Mouse (Mus musculus) C2C12 (cell line): ENCODE measurements around the gene Sh3rf3. TPM values are rescaled to one million over a fixed set of nuclear protein-coding genes. Genes with fewer than 3 reads are reported as not detected.

Experiments used
- H3K27me3 ChIP-seq: one replicate; pipeline ENCODE4 v1.6.1; 2011; ENCODE audit not compliant: control insufficient read depth, insufficient read depth, insufficient read length
- H3K36me3 ChIP-seq: one replicate; pipeline ENCODE4 v1.6.1; 2011; ENCODE audit not compliant: control insufficient read depth, insufficient read depth
- H3K4me3 ChIP-seq: one replicate; pipeline ENCODE4 v1.5.1; 2011; ENCODE audit warnings: mild to moderate bottlenecking, control low read depth; ENCODE audit not compliant: poor library complexity, insufficient read depth, severe bottlenecking
- H3K79me2 ChIP-seq: one replicate; pipeline ENCODE4 v1.6.1; 2011; ENCODE audit not compliant: control insufficient read depth, insufficient read depth
- H3K79me3 ChIP-seq: one replicate; pipeline ENCODE4 v1.6.1; 2011; ENCODE audit warnings: low read depth, control low read depth
- H3ac ChIP-seq: one replicate; pipeline ENCODE3; 2011; ENCODE audit warnings: low read depth; ENCODE audit not compliant: control insufficient read depth, insufficient read length
- CEBPB ChIP-seq: IDR thresholded peaks from one replicate; pipeline ENCODE4 v1.6.1; 2011; ENCODE audit warnings: low read depth, mild to moderate bottlenecking, control low read depth, moderate library complexity
- CTCF ChIP-seq: IDR thresholded peaks from one replicate; pipeline ENCODE4 v1.5.1; 2011; ENCODE audit not compliant: control insufficient read depth, insufficient read depth, insufficient read length
- FOSL1 ChIP-seq: IDR thresholded peaks from one replicate; pipeline ENCODE4 v1.8.0; 2011; ENCODE audit warnings: mild to moderate bottlenecking, low read length; ENCODE audit not compliant: poor library complexity, insufficient read depth, severe bottlenecking
- MAX ChIP-seq: IDR thresholded peaks from one replicate; pipeline ENCODE4 v1.6.1; 2011; ENCODE audit warnings: mild to moderate bottlenecking, control low read depth
- MYOD1 ChIP-seq: IDR thresholded peaks from one replicate; pipeline ENCODE4 v1.6.1; 2011; ENCODE audit warnings: low read depth; ENCODE audit not compliant: control insufficient read depth, insufficient read length
- MYOG ChIP-seq: IDR thresholded peaks from one replicate; pipeline ENCODE4 v1.6.1; 2011; ENCODE audit not compliant: control insufficient read depth, insufficient read length; ENCODE audit errors: extremely low read depth
- USF1 ChIP-seq: IDR thresholded peaks from one replicate; pipeline ENCODE4 v1.6.1; 2011; ENCODE audit warnings: low read depth, mild to moderate bottlenecking, control low read depth, moderate library complexity
- polyA plus RNA-seq: library from polyadenylated mRNA; unstranded; fragments of >200 nt; fragmentation: generic; extraction: Trizol; gene quantifications from one replicate; pipeline ENCODE4 v1.2.1, GENCODE M21; 2012; ENCODE audit warnings: missing spikeins

The Sh3rf3 gene
- polyA plus RNA-seq, 1 experiment = 0.14 TPM

DNA sequence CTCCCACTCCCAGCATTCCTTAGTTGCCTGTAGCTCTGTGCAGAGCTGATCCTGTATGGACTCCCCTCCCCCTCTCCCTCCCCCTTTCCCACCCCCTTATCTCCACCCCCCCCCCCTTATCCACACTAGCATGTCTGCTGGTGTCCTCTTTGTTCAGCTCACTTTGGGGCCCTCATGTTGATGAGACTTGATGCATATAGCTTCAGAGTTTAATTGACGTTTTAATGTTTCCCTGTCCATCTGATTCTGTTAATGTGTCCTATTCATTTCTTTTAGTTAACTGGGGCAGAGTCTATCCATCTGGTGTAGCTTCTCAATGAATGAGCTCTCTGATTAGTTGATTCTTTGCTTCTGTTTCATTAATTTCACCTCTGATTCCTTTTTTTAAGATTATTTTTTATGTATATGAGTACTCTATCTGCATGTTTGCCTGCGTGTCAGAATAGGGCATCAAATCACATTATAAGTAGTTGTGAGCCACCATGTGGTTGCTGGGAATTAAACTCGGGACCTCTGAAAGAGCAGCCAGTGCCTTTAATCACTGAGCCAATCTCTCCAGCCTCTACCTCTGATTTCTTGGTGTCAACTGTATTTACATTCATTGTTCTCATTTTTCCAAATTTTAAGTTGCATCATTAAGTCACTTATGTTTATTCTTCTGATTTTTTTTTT lies 206.3 kb downstream of the Sh3rf3 start:
- TF ChIP-seq CEBPB (no peak), MAX (no peak), FOSL1 (no peak), MYOG (no peak), MYOD1 (no peak), CTCF (no peak), USF1 (no peak)
- Histone ChIP-seq H3K36me3 (no peaks in the 10 kb centered on the region), H3K27me3 (no peaks in the 10 kb centered on the region)

DNA sequence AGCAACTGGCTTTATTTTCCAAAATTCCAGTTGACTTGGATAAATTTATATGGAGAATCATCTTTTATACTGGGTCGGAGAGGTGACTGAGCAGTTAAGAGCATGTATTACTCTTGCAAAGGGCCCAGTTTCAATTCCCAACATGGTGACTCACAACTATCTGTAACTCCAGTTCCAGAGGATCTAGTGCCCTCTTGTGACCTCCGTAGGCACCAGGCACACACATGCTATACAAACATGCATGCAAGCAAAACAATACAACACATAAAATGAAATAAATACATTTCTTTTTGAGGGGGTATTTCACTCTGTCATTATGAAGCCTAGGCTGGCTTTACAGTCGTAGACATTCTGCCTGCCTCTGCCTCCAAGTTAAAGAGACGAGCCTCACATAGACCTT lies 237.3 kb downstream of the Sh3rf3 start:
- Histone ChIP-seq H3K27me3 (peaks cover 4% of the 10 kb centered on the region), H3K79me2 (no peaks in the 10 kb centered on the region), H3K79me3 (no peaks in the 10 kb centered on the region), H3K36me3 (no peaks in the 10 kb centered on the region), H3K4me3 (no peak overlapping the region), H3ac (no peak overlapping the region)
- TF ChIP-seq MAX (no peak), CTCF (no peak), USF1 (no peak), CEBPB (no peak), MYOG (no peak), FOSL1 (no peak), MYOD1 (no peak)

More for the DNA sequence above, 206.3 kb downstream of the Sh3rf3 start:
- Histone ChIP-seq H3K4me3 (no peak overlapping the region), H3K79me2 (no peaks in the 10 kb centered on the region), H3ac (no peak overlapping the region), H3K79me3 (no peaks in the 10 kb centered on the region)

DNA sequence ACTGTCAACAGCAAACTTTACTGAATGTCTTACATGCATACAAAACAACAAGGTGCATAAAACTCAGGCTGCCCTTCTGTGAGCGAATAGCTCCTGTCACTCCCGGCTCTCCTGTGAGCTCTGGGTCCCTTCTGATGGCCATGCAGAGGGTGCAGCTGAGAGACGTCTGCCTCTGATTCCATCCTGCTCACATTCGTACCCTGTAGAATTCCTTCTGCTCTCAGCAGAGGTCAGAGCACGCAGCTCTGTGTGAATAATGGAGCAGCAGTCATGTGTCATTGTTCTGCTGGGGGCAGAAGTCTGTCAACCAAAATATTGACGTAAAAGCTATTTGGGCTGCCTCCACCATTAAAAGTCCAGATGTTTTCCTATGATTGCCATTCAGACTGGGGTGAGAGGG lies 243.1 kb downstream of the Sh3rf3 start:
- no peak overlapping the region for H3ac ChIP-seq
- no peak overlapping the region for H3K4me3 ChIP-seq
- H3K79me3 ChIP-seq = no peaks in the 10 kb centered on the region
- H3K79me2 ChIP-seq = no peaks in the 10 kb centered on the region
- no peaks in the 10 kb centered on the region for H3K36me3 ChIP-seq
- TF ChIP-seq FOSL1 (no peak), CEBPB (no peak), MYOD1 (no peak), CTCF (no peak), MAX (no peak), MYOG (no peak), USF1 (no peak)
- peaks cover 4% of the 10 kb centered on the region for H3K27me3 ChIP-seq

DNA sequence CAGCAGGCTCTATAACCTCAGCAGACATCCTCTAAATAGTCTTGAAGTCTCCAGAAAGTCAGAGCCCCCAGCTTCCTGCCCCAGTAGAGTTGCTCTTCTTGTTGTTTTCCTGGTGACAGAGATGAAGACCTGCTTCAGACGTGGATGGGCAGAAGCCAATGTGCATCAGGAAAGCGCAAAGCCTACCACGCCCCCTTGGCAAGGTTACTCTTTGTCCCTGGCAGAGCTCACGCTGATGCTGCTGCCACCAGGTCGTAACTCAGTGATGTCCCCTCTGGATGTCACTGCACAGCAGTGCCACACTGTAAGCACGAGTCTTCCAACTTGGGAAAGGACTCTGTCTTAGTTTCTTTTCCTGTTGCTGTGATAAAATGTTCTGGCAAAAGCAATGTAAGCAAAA lies 253.6 kb downstream of the Sh3rf3 start:
- Histone ChIP-seq H3K4me3 (no peak overlapping the region), H3K36me3 (no peaks in the 10 kb centered on the region), H3ac (no peak overlapping the region), H3K79me3 (no peaks in the 10 kb centered on the region), H3K79me2 (no peaks in the 10 kb centered on the region), H3K27me3 (peaks cover 19% of the 10 kb centered on the region)
- TF ChIP-seq MYOD1 (no peak), CTCF (no peak), FOSL1 (no peak), MAX (no peak), CEBPB (no peak), MYOG (no peak), USF1 (no peak)

DNA sequence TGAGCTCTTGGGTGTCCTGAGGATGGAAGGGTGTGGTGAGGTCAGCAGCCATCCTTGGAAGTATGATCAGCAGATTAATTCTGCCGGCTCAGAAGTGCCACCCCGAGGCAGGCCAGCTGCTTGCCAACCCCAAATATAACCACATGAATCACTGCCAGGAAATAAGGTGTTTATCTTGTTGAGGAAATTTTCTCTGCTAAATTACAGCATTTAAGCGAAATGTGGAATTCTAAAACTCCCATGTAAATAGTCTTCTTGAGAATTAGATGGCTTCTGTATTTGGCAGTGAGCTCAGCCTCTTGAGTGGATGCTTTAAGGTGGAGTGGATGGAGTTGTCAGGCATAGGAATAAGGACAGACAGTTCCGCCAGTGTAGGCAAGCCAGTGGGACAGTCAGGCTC lies 259.7 kb downstream of the Sh3rf3 start:
- Histone ChIP-seq H3K79me2 (no peaks in the 10 kb centered on the region), H3K27me3 (peaks cover 5% of the 10 kb centered on the region), H3K36me3 (no peaks in the 10 kb centered on the region), H3ac (no peak overlapping the region), H3K79me3 (no peaks in the 10 kb centered on the region), H3K4me3 (no peak overlapping the region)
- no peak for TF ChIP-seq MAX
- no peak for TF ChIP-seq MYOG
- no peak for TF ChIP-seq CEBPB
- TF ChIP-seq USF1 = no peak
- TF ChIP-seq MYOD1 = no peak

DNA sequence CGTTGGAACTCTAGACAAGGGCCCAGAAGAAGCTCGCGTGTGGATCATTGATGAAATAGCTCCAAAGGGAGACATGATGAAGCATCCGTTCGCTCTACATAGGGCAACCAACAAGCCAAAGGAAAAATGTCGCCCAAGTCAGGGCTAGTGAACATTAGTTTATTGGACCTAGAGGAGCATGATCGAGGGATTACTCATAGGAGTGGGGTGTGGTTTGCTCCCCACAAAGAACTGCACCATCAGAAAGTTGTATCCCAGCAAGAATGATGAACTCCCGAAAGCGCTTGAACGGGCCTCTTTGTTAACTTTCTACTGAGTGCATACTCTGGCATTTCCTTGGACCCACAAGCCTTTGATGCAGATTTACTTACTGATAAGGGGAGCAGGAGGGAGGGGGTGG lies 263.5 kb downstream of the Sh3rf3 start:
- TF ChIP-seq MYOD1 (no peak), MAX (no peak), MYOG (no peak), USF1 (no peak), CEBPB (no peak), CTCF (no peak)
- no peaks in the 10 kb centered on the region for H3K79me3 ChIP-seq
- no peak overlapping the region for H3ac ChIP-seq
- no peaks in the 10 kb centered on the region for H3K79me2 ChIP-seq
- H3K36me3 ChIP-seq = no peaks in the 10 kb centered on the region
- no peak overlapping the region for H3K4me3 ChIP-seq
- no peaks in the 10 kb centered on the region for H3K27me3 ChIP-seq
